Mouse (Mus musculus) bone marrow, adult 2 months (tissue): ENCODE measurements around the gene Ndfip2.

ENCODE experiments used
- CTCF ChIP-seq: fragments of 200-500 bp; IDR thresholded peaks from 2 replicates; pipeline ENCODE4 v1.5.1; 2011; ENCODE audit warnings: low read length, control low read depth; ENCODE audit not compliant: control insufficient read depth, insufficient read depth
- POLR2A ChIP-seq: fragments of 200-500 bp; IDR thresholded peaks from 2 replicates; pipeline ENCODE4 v1.6.1; 2011; ENCODE audit warnings: low read depth, mild to moderate bottlenecking, control low read depth, low read length, borderline replicate concordance; ENCODE audit not compliant: control insufficient read depth

- TF ChIP-seq CTCF = no peak
- no peak for TF ChIP-seq POLR2A
Observed at GRCm38 (mm10) chr14:105300551-105300950, 42.2 kb downstream of the Ndfip2 start.
